ENCODE assay signal across 17 mouse cellular contexts in genomic region chr7:40321171-40321570, GRCm38 (mm10).
A peak's percentile ranks its signal among the peaks of the same experiment; 100 is the strongest.
DNase-seq lines count a peak whose midpoint lies in the region.
"Had no signal": no experiment of that assay in that cellular context is flagged by ENCODE, and none has a peak within 500 bp of the region (broad histone marks: within the 10 kb centered on the region; RNA-seq: fewer than 3 reads in every experiment).

No protein-coding gene starts in this region.

- intact Hi-C loops in left cerebral cortex, postnatal 14 days (cut with DNase I) = no loop called here
- intact Hi-C loops in left cerebral cortex, postnatal 4 days (cut with DNase I) = no loop called here

- DNase-seq in left cerebral cortex, postnatal 14 days (ENCODE audit: low spot score in 2 of 2) = peak; percentile 3 to 30
- DNase-seq in left cerebral cortex, postnatal 4 days = no peak
- peak; percentile 91 for DNase-seq in Muller cell, postnatal 12 days (ENCODE audit: inconsistent ontology term)
- DNase-seq in fibroblast of lung, adult 2 months (ENCODE audit: low read depth) = peak; percentile 6
- DNase-seq in layer of hippocampus, postnatal 14 days (ENCODE audit: low spot score in 2 of 2) = peak; percentile 17 to 36
- DNase-seq in heart, adult 9 months (ENCODE audit: low spot score in 2 of 2) = no peak
- DNase-seq in heart, adult 8-10 months (ENCODE audit: low spot score) = no peak
- DNase-seq: adrenal gland, postnatal 14 days; B cell, adult 2 months; cerebellum, adult 11-12 months; cerebellum, adult 9-11 months; gastrocnemius, adult 2 months; heart, adult 2 months; kidney, adult 8-10 months; liver, embryonic 13.5 days; lung, adult 18-20 months; lung, postnatal 4 days had no signal

Comparison
In these comparisons a context has a peak if more than half of its experiments do, and no peak if none do; other contexts are left out.
1. DNase-seq: peak in left cerebral cortex, postnatal 14 days (2 of 2), Muller cell, postnatal 12 days (single experiment), fibroblast of lung, adult 2 months (single experiment) and layer of hippocampus, postnatal 14 days (2 of 2); none in left cerebral cortex, postnatal 4 days (single experiment), heart, adult 9 months (0 of 2) and heart, adult 8-10 months (single experiment).